Mouse (Mus musculus) E14TG2a.4 (cell line): ENCODE measurements around the gene Armc6.

ENCODE experiments used
- CTCF ChIP-seq: conservative IDR thresholded peaks from 2 replicates; pipeline ENCODE4 v1.5.1; 2014; ENCODE audit warnings: low read length
- POU5F1 ChIP-seq: IDR thresholded peaks from 2 replicates; pipeline ENCODE4 v1.6.1; 2014; ENCODE audit warnings: low read length, borderline replicate concordance

GRCm38 (mm10) chr8:70212112-70213055 is 21.9 kb downstream of the Armc6 start, which contains the start of gene Slc25a42:
- TF ChIP-seq CTCF (no peak), POU5F1 (no peak)
